Mouse (Mus musculus) colon, adult 2 months (tissue): ENCODE data around the gene Ubd. TPM values are rescaled to one million over a fixed set of nuclear protein-coding genes. Genes with fewer than 3 reads are reported as not detected.

ENCODE experiments used
- polyA plus RNA-seq: library from polyadenylated mRNA; depleted of rRNA; stranded (reverse); fragments of >200 nt; gene quantifications from 2 replicates; pipeline ENCODE4 v1.2.3, GENCODE M21; 2012; rRNA removed

The Ubd gene
- 0.21 and 0.38 TPM in 2 replicates for polyA plus RNA-seq

GRCm38 (mm10) chr17:37193656-37194055 lies at the start of gene Ubd:
Gene Ubd, plus strand, starts transcription at chr17:37193892.

GRCm38 (mm10) chr17:37161394-37161793 lies 32.3 kb upstream of the Ubd start, which contains the start of gene Olfr93:
Gene Olfr93, minus strand, starts transcription at chr17:37161494.

GRCm38 (mm10) chr17:37200894-37201293 lies 7.2 kb downstream of the Ubd start, which contains the start of gene Olfr94:
Gene Olfr94, minus strand, starts transcription at chr17:37200994.

GRCm38 (mm10) chr17:37213018-37213417 lies 19.3 kb downstream of the Ubd start, which contains the start of gene Olfr95:
Gene Olfr95, minus strand, starts transcription at chr17:37213118.

GRCm38 (mm10) chr17:37219846-37220245 lies 26.2 kb downstream of the Ubd start, which contains the start of gene Olfr96:
Gene Olfr96, plus strand, starts transcription at chr17:37220146.

GRCm38 (mm10) chr17:37237230-37237629 lies 43.5 kb downstream of the Ubd start, which contains the start of gene Olfr97:
Gene Olfr97, minus strand, starts transcription at chr17:37237330.

Other genes with a start within 250 kb of the Ubd start
- 45.1 and 56.4 TPM in 2 replicates for gene Ppp1r11, start 242.2 kb upstream of the Ubd start, polyA plus RNA-seq
- 19.3 and 25.8 TPM in 2 replicates for gene Znrd1, start 235.3 kb upstream of the Ubd start, polyA plus RNA-seq
- 1.1 and 1.2 TPM in 2 replicates for gene Znrd1as, start 235.3 kb upstream of the Ubd start, polyA plus RNA-seq
- not detected in 2 replicates for gene 2410137M14Rik, start 212.7 kb upstream of the Ubd start, polyA plus RNA-seq
- 0.28 TPM in 1 of 2 replicates, not detected in the other for gene H2-M5, start 204.4 kb upstream of the Ubd start, polyA plus RNA-seq
- 1.7 and 1.9 TPM in 2 replicates for gene Zfp57, start 192.7 kb upstream of the Ubd start, polyA plus RNA-seq
- not detected in 2 replicates for gene Mog, start 170.5 kb upstream of the Ubd start, polyA plus RNA-seq
- 20.3 and 20.6 TPM in 2 replicates for gene Gabbr1, start 147.9 kb upstream of the Ubd start, polyA plus RNA-seq
- not detected in 2 replicates for gene Olfr90, start 105.4 kb upstream of the Ubd start, polyA plus RNA-seq
- not detected in 2 replicates for gene Olfr91, start 95.6 kb upstream of the Ubd start, polyA plus RNA-seq
- gene Olfr92, start 73.8 kb upstream of the Ubd start, polyA plus RNA-seq, result not detected in 2 replicates
- not detected in 2 replicates for gene Olfr93, start 32.4 kb upstream of the Ubd start, polyA plus RNA-seq
- not detected in 2 replicates for gene Olfr94, start 7.1 kb downstream of the Ubd start, polyA plus RNA-seq
- gene Olfr95, start 19.2 kb downstream of the Ubd start, polyA plus RNA-seq, result not detected in 2 replicates
- gene Olfr96, start 26.3 kb downstream of the Ubd start, polyA plus RNA-seq, result not detected in 2 replicates
- gene Olfr97, start 43.4 kb downstream of the Ubd start, polyA plus RNA-seq, result not detected in 2 replicates
- gene Olfr98, start 69.9 kb downstream of the Ubd start, polyA plus RNA-seq, result not detected in 2 replicates
- 7.4 and 7.7 TPM in 2 replicates for gene H2-M3, start 76.3 kb downstream of the Ubd start, polyA plus RNA-seq
- not detected in 2 replicates for gene Olfr99, start 89.6 kb downstream of the Ubd start, polyA plus RNA-seq
- gene Olfr101, start 110.4 kb downstream of the Ubd start, polyA plus RNA-seq, result not detected in 2 replicates
- gene Olfr102, start 123.2 kb downstream of the Ubd start, polyA plus RNA-seq, result not detected in 2 replicates
- not detected in 2 replicates for gene Olfr103, start 145.8 kb downstream of the Ubd start, polyA plus RNA-seq
- gene Olfr104-ps, start 165.7 kb downstream of the Ubd start, polyA plus RNA-seq, result not detected in 2 replicates
- not detected in 2 replicates for gene Olfr105-ps, start 185.1 kb downstream of the Ubd start, polyA plus RNA-seq
- not detected in 2 replicates for gene Olfr106-ps, start 196.5 kb downstream of the Ubd start, polyA plus RNA-seq
- not detected in 2 replicates for gene Olfr107, start 205.3 kb downstream of the Ubd start, polyA plus RNA-seq